Mouse (Mus musculus): ENCODE data around the gene P2rx6. TPM values are rescaled to one million over a fixed set of nuclear protein-coding genes. Genes with fewer than 3 reads are reported as not detected.

The P2rx6 gene
- total RNA-seq, 2 experiments from 2014 or later = 9.9 to 11.7 TPM

- TF ChIP-seq CTCF (IDR thresholded peaks at IDR 0.05) = no peak
- Histone ChIP-seq H3K4me3 (peak within 1 kb of the TSS; percentile 89), H3K27ac (peak within 1 kb of the TSS; percentile 82)
- intact Hi-C loops (cut with DNase I) = loop anchor here (2.0 kb wide), 1 partner anchor 61 kb away; no protein-coding TSS in a partner anchor
- DNase-seq = peak; percentile 91
Measured at GRCm38 (mm10) chr16:17619198-17620105, 57.8 kb downstream of the P2rx6 start, which contains the start of gene Smpd4. Smpd4 (plus strand) TSS chr16:17619354.

DNA sequence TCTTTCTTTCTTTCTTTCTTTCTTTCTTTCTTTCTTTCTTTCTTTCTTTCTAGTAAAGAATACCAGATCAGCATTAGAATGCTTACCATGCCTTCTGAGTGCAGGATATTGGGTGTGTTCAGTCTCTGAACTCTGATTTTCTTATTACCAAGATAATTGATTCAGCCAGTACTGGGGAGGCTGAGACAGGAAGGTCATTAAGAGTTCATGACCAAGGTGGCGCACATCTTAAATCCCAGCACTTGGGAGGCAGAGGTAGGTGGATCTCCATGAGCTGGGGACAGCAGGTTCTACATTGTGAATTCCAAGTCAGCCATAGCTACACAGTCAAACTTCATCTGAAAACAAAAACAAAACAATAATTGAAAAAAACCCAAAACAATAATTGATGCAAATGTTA, 60.3 kb downstream of the P2rx6 start:
- TF ChIP-seq CTCF (IDR thresholded peaks at IDR 0.05) = no peak
- intact Hi-C loops (cut with DNase I) = no loop called here
- no peak for DNase-seq

DNA sequence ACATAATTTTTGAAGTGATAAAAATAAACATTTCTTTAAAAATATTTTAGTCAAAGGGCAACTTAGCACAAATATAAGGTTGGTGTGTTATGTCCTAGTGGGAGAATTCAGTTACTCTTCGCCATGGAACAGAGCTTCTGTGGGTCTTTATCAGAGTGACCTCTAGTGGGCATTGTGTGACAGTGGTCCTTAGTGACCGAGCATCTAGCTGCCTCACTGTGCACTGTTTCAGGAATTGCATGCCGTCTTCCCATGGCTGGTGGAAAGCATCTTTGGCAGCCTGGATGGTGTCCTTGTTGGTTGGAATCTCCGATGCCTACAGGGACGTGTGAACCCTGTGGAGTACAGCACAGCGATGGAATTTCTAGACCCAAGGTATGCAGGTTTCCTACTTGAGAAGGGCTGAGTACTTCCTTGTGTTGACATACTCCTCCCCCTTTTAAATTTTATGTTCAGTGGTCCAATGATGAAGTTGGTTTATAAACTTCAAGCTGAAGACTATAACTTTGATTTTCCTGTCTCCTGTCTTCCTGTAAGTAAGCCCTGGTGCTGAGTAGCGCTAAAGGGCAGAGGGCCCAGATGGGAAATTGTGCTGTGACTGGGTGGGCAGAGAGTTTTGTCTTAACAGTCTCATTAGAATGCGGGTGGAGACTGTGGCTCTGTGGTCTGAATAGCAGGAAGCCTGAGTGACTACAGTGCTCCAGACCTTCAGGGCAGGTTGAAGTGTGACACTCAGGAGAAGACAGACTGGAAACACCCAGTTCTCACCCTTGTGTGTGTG, 64.0 kb downstream of the P2rx6 start:
- Histone ChIP-seq H3K4me3 (no peak overlapping the region), H3K27ac (no peak overlapping the region)
- no peak for DNase-seq
- intact Hi-C loops (cut with DNase I) = no loop called here
- peak; percentile 70 for TF ChIP-seq CTCF (IDR thresholded peaks at IDR 0.05)

More for the DNA sequence above, 60.3 kb downstream of the P2rx6 start:
- Histone ChIP-seq H3K27ac (no peak overlapping the region), H3K4me3 (no peak overlapping the region)

GRCm38 (mm10) chr16:17626269-17626555, 64.5 kb downstream of the P2rx6 start:
- H3K27ac ChIP-seq = no peak overlapping the region
- intact Hi-C loops (cut with DNase I) = no loop called here
- no peak for DNase-seq
- no peak for TF ChIP-seq CTCF (IDR thresholded peaks at IDR 0.05)
- H3K4me3 ChIP-seq = no peak overlapping the region

Other genes starting within 250 kb of the P2rx6 start
- gene Serpind1, start 230.5 kb upstream of the P2rx6 start, total RNA-seq (2021) = under 1 TPM; 0.15 to 0.28 TPM
- 10 to 100 TPM; 18.4 to 25.0 TPM for gene Snap29, start 155.9 kb upstream of the P2rx6 start, total RNA-seq (2021)
- gene Pi4ka, start 155.6 kb upstream of the P2rx6 start, total RNA-seq (2021) = 10 to 100 TPM; 20.2 to 24.3 TPM
- gene Crkl, start 109.9 kb upstream of the P2rx6 start, total RNA-seq (2021) = 10 to 100 TPM; 21.6 to 28.3 TPM
- gene Aifm3, start 72.3 kb upstream of the P2rx6 start, total RNA-seq (2021) = under 1 TPM in 1 of 2 experiments, not detected in 1; 0.08 TPM
- gene Lztr1, start 53.2 kb upstream of the P2rx6 start, total RNA-seq (2021) = 10 to 100 TPM; 25.2 to 25.9 TPM
- gene Thap7, start 30.7 kb upstream of the P2rx6 start, total RNA-seq (2021) = 10 to 100 TPM; 15.8 to 16.0 TPM
- 1 to 10 TPM; 1.6 to 1.8 TPM for gene Lrrc74b, start 638 bp upstream of the P2rx6 start, total RNA-seq (2021)
- gene Slc7a4, start 21.3 kb downstream of the P2rx6 start, total RNA-seq (2021) = under 1 TPM in 1 of 2 experiments, not detected in 1; 0.22 TPM
- gene Smpd4, start 57.5 kb downstream of the P2rx6 start, total RNA-seq (2021) = 10 to 100 TPM; 10.8 to 11.2 TPM
- gene Ccdc74a, start 84.6 kb downstream of the P2rx6 start, total RNA-seq (2021) = under 1 TPM; 0.61 to 0.78 TPM
- 10 to 100 TPM; 20.2 to 20.5 TPM for gene Med15, start 171.0 kb downstream of the P2rx6 start, total RNA-seq (2021)
- gene Klhl22, start 197.7 kb downstream of the P2rx6 start, total RNA-seq (2021) = 10 to 100 TPM; 20.5 to 23.6 TPM
- gene Scarf2, start 235.4 kb downstream of the P2rx6 start, total RNA-seq (2021) = 1 to 10 TPM; 3.6 to 5.2 TPM

All from gastrocnemius, adult 2 months (tissue).